Mouse (Mus musculus): ENCODE data around the gene Ptpn3.

Ptpn3 gene

GRCm38 (mm10) chr4:57165654-57166053 is 136.0 kb downstream of the Ptpn3 start:
- DNase-seq, result no peak

GRCm38 (mm10) chr4:57164578-57165210 is 136.9 kb downstream of the Ptpn3 start:
- no peak for DNase-seq

- DNase-seq, result no peak
Measured at GRCm38 (mm10) chr4:57162789-57163722, 138.6 kb downstream of the Ptpn3 start.

- DNase-seq, result no peak
Measured at GRCm38 (mm10) chr4:57160571-57160970, 141.1 kb downstream of the Ptpn3 start.

- DNase-seq, result peak; percentile 85 to 90
Measured at GRCm38 (mm10) chr4:57156549-57157169, 145.0 kb downstream of the Ptpn3 start.

- peak; percentile 89 to 92 for DNase-seq
Measured at GRCm38 (mm10) chr4:57153838-57154237, 147.8 kb downstream of the Ptpn3 start.

GRCm38 (mm10) chr4:57153068-57153835 is 148.4 kb downstream of the Ptpn3 start:
- DNase-seq, result peak; percentile 71 to 77

- DNase-seq, result no peak
Measured at GRCm38 (mm10) chr4:57148182-57148581, 153.5 kb downstream of the Ptpn3 start.

GRCm38 (mm10) chr4:57143026-57143937 is 158.4 kb downstream of the Ptpn3 start, which contains the start of gene Epb41l4b:
Gene Epb41l4b (minus strand): TSS chr4:57143437.
- peak; percentile 76 to 83 for DNase-seq

GRCm38 (mm10) chr4:57142374-57143025 is 159.1 kb downstream of the Ptpn3 start:
- no peak for DNase-seq

GRCm38 (mm10) chr4:57141908-57142361 is 159.7 kb downstream of the Ptpn3 start:
- peak in 1 of 2 experiments; percentile 28 for DNase-seq

GRCm38 (mm10) chr4:57140992-57141717 is 160.5 kb downstream of the Ptpn3 start:
- no peak for DNase-seq

Measured in lung, adult 18-20 months (tissue).